Mouse (Mus musculus) E14TG2a.4 (cell line): Measurements from ENCODE around the gene Gnaq.
A peak's percentile ranks its signal among the peaks of the same experiment; 100 is the strongest.

ENCODE experiments used
- CTCF ChIP-seq: conservative IDR thresholded peaks from 2 replicates; pipeline ENCODE4 v1.5.1; 2014; ENCODE audit warnings: low read length
- POU5F1 ChIP-seq: IDR thresholded peaks from 2 replicates; pipeline ENCODE4 v1.6.1; 2014; ENCODE audit warnings: low read length, borderline replicate concordance

DNA sequence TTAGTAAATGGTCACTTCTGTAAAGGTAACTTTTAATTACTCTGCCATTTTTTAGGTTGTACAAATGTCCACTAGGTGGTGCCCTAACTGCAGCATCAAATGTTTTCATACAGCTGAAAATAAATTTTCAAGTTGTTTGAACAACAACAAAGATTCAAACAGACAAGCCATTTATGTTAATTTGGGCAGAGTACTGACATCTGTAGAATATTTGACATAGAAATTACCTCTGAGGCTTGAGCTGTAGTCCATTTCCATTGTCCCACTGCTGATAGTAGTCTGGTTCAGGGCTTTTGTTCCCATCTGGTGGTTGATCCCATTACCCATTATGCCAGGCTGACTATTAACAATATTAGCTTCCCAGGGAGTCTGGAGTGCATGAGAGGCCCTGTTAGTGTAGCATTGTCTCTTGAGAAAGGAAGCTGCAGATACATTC lies 221.1 kb downstream of the Gnaq start:
- TF ChIP-seq CTCF (peak; percentile 82), POU5F1 (no peak)
